Mouse (Mus musculus): ENCODE measurements around the gene Stat5b. TPM values are rescaled to one million over a fixed set of nuclear protein-coding genes. Genes with fewer than 3 reads are reported as not detected.

Gene Stat5b
- polyA plus RNA-seq, 1 experiment = 23.2 TPM

- H3K4me3 ChIP-seq (ENCODE audit: insufficient read depth, low read depth, low read length) = no peak overlapping the region
- no peak overlapping the region for H3K27ac ChIP-seq (ENCODE audit: insufficient read depth, low read depth, low read length)
- DNase-seq = no peak
- TF ChIP-seq POLR2A (IDR thresholded peaks at IDR 0.05; ENCODE audit: low read depth, low read length) = no peak
- no peak for TF ChIP-seq CTCF (conservative IDR thresholded peaks at IDR 0.05; ENCODE audit: insufficient read depth, insufficient read length, low read depth, low read length)
- H3K4me1 ChIP-seq (ENCODE audit: control insufficient read depth, insufficient read depth, low read length) = peaks cover 10% of the 10 kb centered on the region
- H3K27me3 ChIP-seq (replicated peaks; ENCODE audit: control insufficient read depth, insufficient read depth, low read length) = no peaks in the 10 kb centered on the region
- 93% methylated on average over 10 of the region's 10 CpGs for WGBS
- no peaks in the 10 kb centered on the region for H3K36me3 ChIP-seq (ENCODE audit: control insufficient read depth, insufficient read depth, low read length)
Observed at GRCm38 (mm10) chr11:100863141-100863540, 12.6 kb upstream of the Stat5b start.

- 87% methylated on average over 3 of the region's 3 CpGs for WGBS
- no peak for TF ChIP-seq CTCF (conservative IDR thresholded peaks at IDR 0.05; ENCODE audit: insufficient read depth, insufficient read length, low read depth, low read length)
- TF ChIP-seq POLR2A (IDR thresholded peaks at IDR 0.05; ENCODE audit: low read depth, low read length) = no peak
- H3K4me1 ChIP-seq (ENCODE audit: control insufficient read depth, insufficient read depth, low read length) = peaks cover 10% of the 10 kb centered on the region
- no peak overlapping the region for H3K27ac ChIP-seq (ENCODE audit: insufficient read depth, low read depth, low read length)
- no peaks in the 10 kb centered on the region for H3K36me3 ChIP-seq (ENCODE audit: control insufficient read depth, insufficient read depth, low read length)
- H3K4me3 ChIP-seq (ENCODE audit: insufficient read depth, low read depth, low read length) = no peak overlapping the region
- no peaks in the 10 kb centered on the region for H3K27me3 ChIP-seq (replicated peaks; ENCODE audit: control insufficient read depth, insufficient read depth, low read length)
- no peak for DNase-seq
Observed at GRCm38 (mm10) chr11:100861836-100862235, 11.3 kb upstream of the Stat5b start.

- DNase-seq = no peak
- TF ChIP-seq CTCF (conservative IDR thresholded peaks at IDR 0.05; ENCODE audit: insufficient read depth, insufficient read length, low read depth, low read length) (no peak), POLR2A (IDR thresholded peaks at IDR 0.05; ENCODE audit: low read depth, low read length) (no peak)
- H3K4me3 ChIP-seq (ENCODE audit: insufficient read depth, low read depth, low read length) = no peak overlapping the region
- WGBS = 89% methylated on average over 7 of the region's 7 CpGs
- H3K27ac ChIP-seq (ENCODE audit: insufficient read depth, low read depth, low read length) = no peak overlapping the region
- no peaks in the 10 kb centered on the region for H3K36me3 ChIP-seq (ENCODE audit: control insufficient read depth, insufficient read depth, low read length)
- no peaks in the 10 kb centered on the region for H3K27me3 ChIP-seq (replicated peaks; ENCODE audit: control insufficient read depth, insufficient read depth, low read length)
- H3K4me1 ChIP-seq (ENCODE audit: control insufficient read depth, insufficient read depth, low read length) = peaks cover 10% of the 10 kb centered on the region
Observed at GRCm38 (mm10) chr11:100861335-100861734, 10.8 kb upstream of the Stat5b start.

- no peak for TF ChIP-seq CTCF (conservative IDR thresholded peaks at IDR 0.05; ENCODE audit: insufficient read depth, insufficient read length, low read depth, low read length)
- peak; percentile 35 for TF ChIP-seq POLR2A (IDR thresholded peaks at IDR 0.05; ENCODE audit: low read depth, low read length)
- H3K4me3 ChIP-seq (ENCODE audit: insufficient read depth, low read depth, low read length) = peak overlapping the region; percentile 62
- peak; percentile 92 for DNase-seq
- H3K27me3 ChIP-seq (replicated peaks; ENCODE audit: control insufficient read depth, insufficient read depth, low read length) = no peaks in the 10 kb centered on the region
- no peaks in the 10 kb centered on the region for H3K36me3 ChIP-seq (ENCODE audit: control insufficient read depth, insufficient read depth, low read length)
- peaks cover 16% of the 10 kb centered on the region for H3K4me1 ChIP-seq (ENCODE audit: control insufficient read depth, insufficient read depth, low read length)
- 1% methylated on average over 54 of the region's 55 CpGs for WGBS
- peak overlapping the region; percentile 14 for H3K27ac ChIP-seq (ENCODE audit: insufficient read depth, low read depth, low read length)
Observed at GRCm38 (mm10) chr11:100860198-100861048, 9.9 kb upstream of the Stat5b start.

GRCm38 (mm10) chr11:100859579-100860075 lies 9.1 kb upstream of the Stat5b start:
- peaks cover 24% of the 10 kb centered on the region for H3K4me1 ChIP-seq (ENCODE audit: control insufficient read depth, insufficient read depth, low read length)
- H3K4me3 ChIP-seq (ENCODE audit: insufficient read depth, low read depth, low read length) = peak overlapping the region; percentile 33
- H3K27ac ChIP-seq (ENCODE audit: insufficient read depth, low read depth, low read length) = peak overlapping the region; percentile 86
- no peak for DNase-seq
- 36% methylated on average over 6 of the region's 6 CpGs for WGBS
- TF ChIP-seq POLR2A (IDR thresholded peaks at IDR 0.05; ENCODE audit: low read depth, low read length) (no peak), CTCF (conservative IDR thresholded peaks at IDR 0.05; ENCODE audit: insufficient read depth, insufficient read length, low read depth, low read length) (no peak)
- no peaks in the 10 kb centered on the region for H3K27me3 ChIP-seq (replicated peaks; ENCODE audit: control insufficient read depth, insufficient read depth, low read length)
- H3K36me3 ChIP-seq (ENCODE audit: control insufficient read depth, insufficient read depth, low read length) = no peaks in the 10 kb centered on the region

GRCm38 (mm10) chr11:100858935-100859578 lies 8.5 kb upstream of the Stat5b start, which contains the start of gene Stat5a:
Gene Stat5a (plus strand): TSS chr11:100859351.
- peak; percentile 96 for DNase-seq
- Histone ChIP-seq H3K27me3 (replicated peaks; ENCODE audit: control insufficient read depth, insufficient read depth, low read length) (no peaks in the 10 kb centered on the region), H3K27ac (ENCODE audit: insufficient read depth, low read depth, low read length) (peak within 1 kb of the TSS; percentile 86), H3K4me3 (ENCODE audit: insufficient read depth, low read depth, low read length) (peak within 1 kb of the TSS; percentile 62), H3K36me3 (ENCODE audit: control insufficient read depth, insufficient read depth, low read length) (no peaks in the 10 kb centered on the region), H3K4me1 (ENCODE audit: control insufficient read depth, insufficient read depth, low read length) (peaks cover 25% of the 10 kb centered on the region)
- TF ChIP-seq POLR2A (IDR thresholded peaks at IDR 0.05; ENCODE audit: low read depth, low read length) = no peak
- no peak for TF ChIP-seq CTCF (conservative IDR thresholded peaks at IDR 0.05; ENCODE audit: insufficient read depth, insufficient read length, low read depth, low read length)
- WGBS = 22% methylated on average over 9 of the region's 9 CpGs

- Histone ChIP-seq H3K4me3 (ENCODE audit: insufficient read depth, low read depth, low read length) (no peak overlapping the region), H3K27ac (ENCODE audit: insufficient read depth, low read depth, low read length) (no peak overlapping the region), H3K27me3 (replicated peaks; ENCODE audit: control insufficient read depth, insufficient read depth, low read length) (no peaks in the 10 kb centered on the region), H3K4me1 (ENCODE audit: control insufficient read depth, insufficient read depth, low read length) (peaks cover 27% of the 10 kb centered on the region), H3K36me3 (ENCODE audit: control insufficient read depth, insufficient read depth, low read length) (no peaks in the 10 kb centered on the region)
- no peak for TF ChIP-seq CTCF (conservative IDR thresholded peaks at IDR 0.05; ENCODE audit: insufficient read depth, insufficient read length, low read depth, low read length)
- no peak for TF ChIP-seq POLR2A (IDR thresholded peaks at IDR 0.05; ENCODE audit: low read depth, low read length)
- 79% methylated on average over 6 of the region's 6 CpGs for WGBS
- no peak for DNase-seq
Observed at GRCm38 (mm10) chr11:100857960-100858359, 7.4 kb upstream of the Stat5b start.
